Mouse (Mus musculus) liver, embryonic 14.5 days (tissue): ENCODE measurements around the gene Papss1.

Experiments
- CTCF ChIP-seq: IDR thresholded peaks from 2 replicates; pipeline ENCODE4 v1.5.1; 2016; ENCODE audit warnings: antibody characterized with exemption, low read depth, control low read depth
- EP300 ChIP-seq: IDR thresholded peaks from 2 replicates; pipeline ENCODE4 v1.6.1; 2016; ENCODE audit warnings: antibody characterized with exemption, low read depth

DNA sequence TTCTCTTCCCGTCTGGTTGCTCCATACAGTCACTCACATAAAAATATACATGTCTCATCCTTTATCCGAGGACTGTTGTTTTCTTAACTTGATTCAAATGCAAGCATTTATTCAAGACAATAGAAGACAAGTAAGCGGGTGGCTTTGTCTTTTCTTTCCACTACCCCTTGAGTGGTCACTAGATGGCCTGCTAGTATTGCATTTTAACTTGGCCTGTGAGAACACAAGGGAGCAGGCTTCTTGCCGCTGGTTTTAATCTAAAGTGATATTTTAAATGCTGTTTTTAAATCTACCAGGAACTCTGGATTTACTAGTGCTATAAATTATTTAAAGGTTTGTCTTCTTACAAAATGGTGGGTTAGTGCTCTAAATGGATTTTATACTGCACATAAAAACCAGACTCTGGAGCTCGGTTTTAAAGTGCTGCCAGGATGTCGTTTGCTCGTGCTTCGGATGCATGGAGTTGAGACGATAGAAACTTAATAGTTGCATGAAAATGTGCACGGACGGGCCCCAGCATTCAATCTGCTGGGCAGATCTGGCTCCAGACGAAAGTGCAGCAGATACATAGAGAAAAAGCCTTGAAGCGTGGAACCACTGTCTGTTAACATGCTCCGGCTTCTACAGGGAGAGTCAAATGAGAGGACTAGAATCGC is 28.7 kb downstream of the Papss1 start:
- TF ChIP-seq EP300 (no peak), CTCF (no peak)
